Mouse (Mus musculus): ENCODE results near the gene Hint1. TPM values are rescaled to one million over a fixed set of nuclear protein-coding genes. Genes with fewer than 3 reads are reported as not detected.

The Hint1 gene
- 367 TPM for polyA plus RNA-seq (2017; shearing (Covaris generic))

DNA sequence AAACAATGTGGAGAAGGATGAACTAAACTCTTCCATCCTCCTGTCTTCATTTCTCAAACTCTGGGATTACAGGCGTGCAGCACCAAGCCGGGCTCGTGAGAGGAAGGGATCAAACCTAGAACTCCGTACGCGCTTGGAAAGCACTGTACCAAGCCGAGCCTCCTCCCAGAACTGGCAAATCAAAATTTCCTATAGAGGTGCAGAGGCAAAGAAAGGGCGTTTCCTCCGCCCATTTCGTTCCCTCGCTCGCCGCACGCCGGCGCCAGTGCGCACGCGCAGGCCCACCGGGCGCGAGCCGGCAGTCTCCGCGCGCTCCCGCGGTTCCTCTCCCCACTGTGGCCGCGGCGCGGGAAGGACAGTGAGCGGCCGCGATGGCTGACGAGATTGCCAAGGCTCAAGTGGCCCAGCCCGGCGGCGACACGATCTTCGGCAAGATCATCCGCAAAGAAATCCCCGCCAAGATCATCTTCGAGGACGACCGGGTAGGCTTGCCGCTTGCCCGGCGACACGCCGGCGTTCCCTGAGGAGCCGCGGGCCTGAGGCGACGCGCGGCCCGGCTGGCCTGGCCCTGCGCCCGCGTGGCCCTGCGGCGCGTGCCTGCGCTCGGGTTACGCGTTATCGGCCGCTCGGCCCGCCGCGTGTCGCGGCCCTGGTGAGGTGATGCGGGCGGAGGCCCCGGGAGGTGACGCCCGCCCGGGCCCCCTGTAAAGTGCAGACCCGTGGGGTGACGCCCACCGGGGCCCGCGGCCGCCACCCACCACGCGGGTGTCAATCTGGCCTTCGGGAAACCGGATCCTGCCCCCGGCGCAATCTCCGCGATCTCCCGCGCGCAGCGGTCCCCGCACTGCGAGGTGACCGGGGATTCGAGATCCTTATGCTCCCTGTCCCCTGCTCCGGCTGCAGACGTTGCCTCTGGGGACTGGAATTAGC is at the start of gene Hint1:
Gene Hint1, plus strand, starts transcription at position 265 of the 930 bp plus-strand sequence.

DNA sequence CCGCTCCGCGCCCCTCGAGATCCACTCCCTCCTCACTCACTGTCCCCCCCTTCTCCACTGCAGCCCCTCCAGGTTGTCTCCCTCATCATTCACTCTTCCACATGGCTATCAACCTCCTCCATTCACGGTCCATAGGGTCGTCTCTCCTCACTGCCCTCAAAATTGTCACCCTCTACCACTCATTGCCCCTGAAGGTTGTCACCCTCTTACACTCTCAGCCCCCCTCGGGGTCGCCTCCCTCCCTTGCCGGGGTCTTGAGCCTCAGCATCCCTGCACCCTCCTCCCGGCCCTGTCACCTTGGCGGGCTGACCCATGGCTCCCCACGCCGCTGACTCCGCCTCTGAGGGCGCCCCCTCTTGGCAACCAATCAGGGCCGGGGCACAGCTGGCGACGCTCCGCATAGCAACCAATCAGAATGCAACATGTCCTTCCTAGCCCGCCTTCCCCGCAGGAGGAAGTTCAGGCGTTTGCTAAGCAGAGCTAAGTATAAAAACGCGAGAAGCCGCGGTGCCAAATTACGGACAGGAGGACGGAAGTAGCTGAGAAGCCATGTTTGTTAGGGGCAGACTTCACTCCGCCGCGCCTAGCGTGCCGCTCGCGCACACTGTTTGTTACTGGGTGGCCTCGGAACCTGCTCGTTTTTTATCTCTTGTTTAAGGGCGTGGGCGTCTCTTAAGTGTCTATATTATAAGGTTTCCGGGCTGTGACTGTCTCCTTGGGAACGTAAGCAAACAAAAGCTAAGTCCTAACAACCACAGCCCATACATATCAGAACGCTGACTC is 5.7 kb upstream of the Hint1 start, which contains the start of gene Lyrm7:
Gene Lyrm7, minus strand, starts transcription at position 661 of the 783 bp plus-strand sequence.

DNA sequence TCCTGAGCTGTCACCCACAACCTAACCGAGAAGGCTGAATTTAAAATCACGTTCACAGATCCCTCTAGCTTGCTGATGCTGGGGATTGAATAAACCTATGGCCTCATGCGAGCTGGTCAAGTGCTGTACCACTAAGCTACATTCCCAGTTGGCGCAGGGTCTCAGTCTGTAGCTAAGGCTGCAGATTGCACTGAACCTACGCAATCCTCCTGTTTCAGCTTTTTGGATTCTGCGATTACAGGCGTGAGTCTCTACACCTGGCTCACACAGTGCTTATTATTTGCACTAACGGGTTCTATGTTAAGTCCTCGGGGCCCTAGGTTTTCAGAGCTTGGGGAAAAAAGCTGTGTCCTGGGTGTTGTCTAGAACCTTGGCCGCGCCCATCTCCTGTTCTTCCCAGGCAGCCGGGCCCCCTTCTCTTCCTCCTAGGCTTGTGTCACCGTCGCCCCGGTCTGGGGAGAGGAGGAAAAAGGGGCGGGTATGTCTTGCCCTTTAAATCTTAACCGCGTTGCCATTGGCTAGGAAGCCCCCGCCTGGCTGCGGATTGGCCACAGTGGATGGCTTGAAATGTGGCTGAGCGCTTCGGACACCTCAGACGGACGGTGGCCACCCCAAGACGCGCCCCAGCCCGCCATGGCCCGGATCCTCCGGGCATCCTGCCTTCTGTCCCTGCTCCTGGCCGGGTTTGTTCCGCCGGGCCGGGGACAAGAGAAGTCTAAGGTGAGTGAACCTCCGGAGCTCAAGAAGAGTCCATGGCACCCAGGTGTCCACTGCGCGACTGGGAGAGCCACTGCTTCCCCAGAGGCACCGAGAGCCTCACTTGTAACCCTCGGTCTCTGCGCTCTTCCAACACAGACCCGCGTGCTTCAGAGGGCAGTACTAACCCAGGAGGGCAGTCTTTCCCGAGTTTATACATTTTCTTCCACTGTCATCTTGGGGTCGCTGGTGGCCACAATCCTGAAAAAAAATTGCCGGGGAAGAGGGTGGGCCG is 36.4 kb downstream of the Hint1 start, which contains the start of gene Gpx3:
Gene Gpx3, plus strand, starts transcription at position 121 of the 991 bp plus-strand sequence.

Other genes starting within 250 kb of the Hint1 start
- gene Cdc42se2, start 78.7 kb upstream of the Hint1 start, polyA plus RNA-seq (2017; shearing (Covaris generic)), result 518 TPM
- gene Lyrm7, start 5.5 kb upstream of the Hint1 start, polyA plus RNA-seq (2017; shearing (Covaris generic)), result 6.4 TPM
- gene Gpx3, start 36.1 kb downstream of the Hint1 start, polyA plus RNA-seq (2017; shearing (Covaris generic)), result 2.0 TPM
- gene Tnip1, start 96.5 kb downstream of the Hint1 start, polyA plus RNA-seq (2017; shearing (Covaris generic)), result 187 TPM
- 613 TPM for gene Anxa6, start 167.1 kb downstream of the Hint1 start, polyA plus RNA-seq (2017; shearing (Covaris generic))
- gene Ccdc69, start 211.7 kb downstream of the Hint1 start, polyA plus RNA-seq (2017; shearing (Covaris generic)), result 73.2 TPM
- gene Gm2a, start 231.7 kb downstream of the Hint1 start, polyA plus RNA-seq (2017; shearing (Covaris generic)), result 112 TPM

Measured in activated CD4-positive, CD25-positive, alpha-beta regulatory T cell, adult 9 weeks (primary cell).